In genomic region chr10:94919552-94919951, GRCm38 (mm10) we compare ENCODE assay signal across 8 mouse cellular contexts. TPM values are rescaled to one million over a fixed set of nuclear protein-coding genes. Genes with fewer than 3 reads are reported as not detected.
A peak's percentile ranks its signal among the peaks of the same experiment; 100 is the strongest.
DNase-seq lines count a peak whose midpoint lies in the region; TF ChIP-seq lines count a peak whose summit lies in the region.

No protein-coding gene starts in this region.

- intact Hi-C loops in left cerebral cortex, adult 2 months (cut with DNase I) = no loop called here
- intact Hi-C loops in left cerebral cortex, postnatal 4 days (cut with DNase I) = no loop called here

- DNase-seq in left cerebral cortex, adult 2 months (ENCODE audit: extremely low spot score in 1 of 2, low spot score in 2 of 2) = peak; percentile 61 to 70
- DNase-seq in left cerebral cortex, postnatal 4 days = no peak
- peak; percentile 92 for DNase-seq in brain, adult 2 months (ENCODE audit: low read depth, low spot score)
- peak; percentile 41 for DNase-seq in heart, adult 8-10 months (ENCODE audit: low spot score)
- DNase-seq in liver, adult 2 months (ENCODE audit: extremely low read depth, low read depth, low spot score) = no peak
- peak; percentile 46 for DNase-seq in skeletal muscle tissue, adult 2 months (ENCODE audit: low read depth, low spot score)
- DNase-seq in testis, postnatal 10 days (ENCODE audit: low spot score) = no peak
- no peak for DNase-seq in ovary, postnatal 14 days (ENCODE audit: low spot score)

- H3K27me3 ChIP-seq in liver, adult 2 months (ENCODE audit: control insufficient read depth, insufficient read depth, low read length) = no peaks in the 10 kb centered on the region

- WGBS in liver, adult 2 months = 56% methylated on average over 12 of the region's 12 CpGs

- TF ChIP-seq POLR2A in liver, adult 2 months (IDR thresholded peaks at IDR 0.05; ENCODE audit: extremely low read depth, insufficient read depth, low read length) = no peak

- TF ChIP-seq CTCF in left cerebral cortex, adult 2 months (IDR thresholded peaks at IDR 0.05) = no peak
- TF ChIP-seq CTCF in liver, adult 2 months (IDR thresholded peaks at IDR 0.05; ENCODE audit: low read depth, low read length) = no peak

- peak overlapping the region; percentile 41 for H3K4me3 ChIP-seq in left cerebral cortex, adult 2 months
- H3K4me3 ChIP-seq in liver, adult 2 months (ENCODE audit: insufficient read depth, low read depth, low read length) = no peak overlapping the region

- H3K4me1 ChIP-seq in liver, adult 2 months (ENCODE audit: control insufficient read depth, insufficient read depth, low read length) = peaks cover 1% of the 10 kb centered on the region; the same call in 1 of the 2 replicates

- 0 out of 2 replicates have a peak overlapping the region, but pooled peaks have one; percentile 42 for H3K9ac ChIP-seq in liver, adult 2 months (ENCODE audit: low read depth, low read length)

- no peaks in the 10 kb centered on the region for H3K36me3 ChIP-seq in liver, adult 2 months (ENCODE audit: control insufficient read depth, insufficient read depth, low read length)

- H3K79me2 ChIP-seq in liver, adult 2 months (ENCODE audit: control insufficient read depth, insufficient read depth, low read length) = no peaks in the 10 kb centered on the region

- H3K27ac ChIP-seq in left cerebral cortex, adult 2 months = peak overlapping the region; percentile 87
- H3K27ac ChIP-seq in liver, adult 2 months (replicated peaks; ENCODE audit: insufficient read depth, low read depth, low read length) = no peak overlapping the region

RNA-seq across cellular contexts. Expression of gene Plxnc1, which starts 25.1 kb away (rescaled TPM):
- 10 to 100 TPM; 46.2 to 49.9 TPM for total RNA-seq in left cerebral cortex, adult 2 months (2021)
- total RNA-seq in left cerebral cortex, postnatal 4 days (2021) = 10 to 100 TPM; 58.4 to 67.3 TPM
- 1 to 10 TPM; 1.9 to 2.8 (median 2.3) TPM for total RNA-seq in heart, adult 8-10 months (2022)
- total RNA-seq in liver, adult 2 months (2014; rRNA removed) = 11.6 and 13.9 TPM in 2 replicates
- 2.6 and 2.7 TPM in 2 replicates for polyA plus RNA-seq in liver, adult 2 months (2012; rRNA removed)

Comparison
In these comparisons a context has a peak if more than half of its experiments do, and no peak if none do; other contexts are left out.
1. DNase-seq: peak in left cerebral cortex, adult 2 months (2 of 2), brain, adult 2 months (single experiment), heart, adult 8-10 months (single experiment) and skeletal muscle tissue, adult 2 months (single experiment); none in left cerebral cortex, postnatal 4 days (single experiment), liver, adult 2 months (single experiment), testis, postnatal 10 days (single experiment) and ovary, postnatal 14 days (single experiment).